Mouse (Mus musculus) left cerebral cortex, postnatal 10 days (tissue): Measurements from ENCODE around the gene Rasgef1a. TPM values are rescaled to one million over a fixed set of nuclear protein-coding genes. Genes with fewer than 3 reads are reported as not detected.

Source experiments
- DNase-seq, 2 experiments: peaks; one replicate each; pipeline ENCODE4 v3.0.0; 2021 to 2022; ENCODE audit warnings: low spot score in 2 of 2, mixed read lengths in 1 of 2; ENCODE audit errors: extremely low spot score in 1 of 2
- intact Hi-C: fragments of 180-260 bp; cut with DNase I; formaldehyde crosslinking; loops from one replicate; pipeline ENCODE4 v1.15.1; 2025
- total RNA-seq, 2 experiments: library from RNA; stranded (reverse); gene quantifications; 2 replicates each; pipeline ENCODE4 v1.2.3; 2021

Gene Rasgef1a
- total RNA-seq, 2 experiments from 2014 or later = 79.8 to 88.2 TPM

DNA sequence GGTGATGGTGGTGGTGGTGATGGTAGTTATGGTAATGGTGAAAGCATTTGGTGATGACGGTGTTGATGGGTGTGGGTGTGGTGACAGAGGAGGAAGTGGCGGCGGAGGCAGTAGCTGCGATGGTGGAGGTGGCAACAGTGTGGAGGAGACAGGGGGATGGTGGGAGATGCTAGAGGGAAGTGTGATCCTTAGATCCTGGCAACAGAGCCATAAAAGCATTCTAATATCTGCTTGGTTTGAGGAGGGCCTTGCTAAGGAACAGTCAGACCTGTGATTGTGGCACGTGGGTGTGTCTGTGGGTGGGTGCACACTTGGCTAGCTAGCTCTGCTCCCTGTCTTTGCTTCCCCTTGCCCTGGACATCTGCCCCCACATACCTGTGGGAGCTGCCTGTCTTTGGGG, 7.4 kb downstream of the Rasgef1a start:
- DNase-seq = peak in 1 of 2 experiments; percentile 31

DNA sequence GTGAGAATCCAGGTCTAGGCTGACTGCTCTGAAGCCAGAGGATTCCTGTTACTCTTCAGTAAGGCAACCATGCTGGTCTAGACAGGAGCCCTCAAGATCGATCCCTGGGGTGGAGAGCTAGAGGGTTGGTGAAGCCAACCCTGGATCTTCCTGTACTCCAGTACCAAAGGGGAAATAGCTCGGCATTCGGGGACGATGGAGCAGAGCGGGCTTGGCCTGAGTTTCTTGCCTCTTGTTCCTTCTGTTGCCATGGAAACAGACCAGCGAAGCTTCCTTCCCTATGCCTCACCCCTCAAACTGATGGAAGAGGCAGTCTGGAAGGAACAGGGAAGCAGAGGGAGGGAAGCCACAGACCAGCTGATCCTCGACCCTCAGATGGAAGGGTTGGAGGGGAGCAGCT, 8.3 kb downstream of the Rasgef1a start:
- intact Hi-C loops = no loop called here
- peak; percentile 40 to 79 for DNase-seq

More for the DNA sequence above, 7.4 kb downstream of the Rasgef1a start:
- intact Hi-C loops = no loop called here

DNA sequence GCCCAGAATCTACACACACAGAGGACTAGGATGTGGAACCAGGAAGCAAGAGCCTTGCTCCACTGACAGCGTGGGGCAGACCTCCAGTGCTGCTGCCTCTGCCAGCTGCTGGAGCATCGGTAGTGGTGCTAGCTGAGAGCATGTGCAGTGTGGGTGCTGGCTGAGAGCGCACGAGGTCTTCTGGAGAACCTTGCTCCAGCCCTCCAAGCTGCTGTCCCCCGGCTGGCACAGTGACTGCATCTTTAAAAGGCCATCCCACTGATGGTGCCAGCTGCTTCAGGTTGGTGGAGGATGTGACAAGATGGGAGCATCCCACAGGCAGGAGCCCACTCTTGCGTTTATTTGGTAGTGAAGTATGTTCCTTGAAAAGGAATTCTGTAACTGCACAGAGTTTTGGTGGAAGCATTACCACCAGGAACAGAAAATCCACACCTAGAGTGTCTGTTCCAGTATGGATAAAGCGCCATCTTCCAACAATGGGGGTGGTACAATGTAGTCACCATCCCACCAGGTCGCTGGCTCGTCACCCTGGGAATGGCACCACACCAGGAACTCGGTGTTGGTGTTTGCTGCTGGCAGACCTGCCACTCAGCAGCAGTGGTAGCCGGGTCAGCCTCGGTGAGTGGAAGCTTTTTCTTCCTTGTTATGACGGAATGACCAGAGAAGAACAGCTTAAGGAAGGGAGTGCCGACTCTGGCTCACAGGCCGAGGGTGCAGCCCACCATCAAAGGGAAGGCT, 11.8 kb downstream of the Rasgef1a start:
- intact Hi-C loops = no loop called here
- DNase-seq = peak in 1 of 2 experiments; percentile 25

DNA sequence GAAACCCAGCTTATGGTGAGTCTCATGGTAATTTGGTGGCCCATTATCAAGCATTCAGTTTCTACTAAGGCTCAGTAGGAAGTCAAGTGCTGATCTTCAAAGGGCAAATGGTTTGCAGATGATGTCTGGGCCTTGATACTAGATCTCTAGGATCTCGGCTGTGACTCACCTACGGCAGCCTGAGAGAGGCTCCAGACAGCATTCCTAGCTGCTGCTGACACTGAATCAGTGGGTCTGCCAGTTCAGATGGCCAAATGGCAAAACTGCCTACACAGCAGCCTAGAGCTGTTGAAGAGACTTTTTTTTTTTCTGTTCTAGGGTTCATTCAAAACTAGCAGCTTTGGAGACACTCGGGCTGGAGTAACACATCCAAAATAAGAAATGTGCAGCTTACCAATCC, 15.8 kb downstream of the Rasgef1a start:
- DNase-seq = no peak
- intact Hi-C loops = no loop called here

DNA sequence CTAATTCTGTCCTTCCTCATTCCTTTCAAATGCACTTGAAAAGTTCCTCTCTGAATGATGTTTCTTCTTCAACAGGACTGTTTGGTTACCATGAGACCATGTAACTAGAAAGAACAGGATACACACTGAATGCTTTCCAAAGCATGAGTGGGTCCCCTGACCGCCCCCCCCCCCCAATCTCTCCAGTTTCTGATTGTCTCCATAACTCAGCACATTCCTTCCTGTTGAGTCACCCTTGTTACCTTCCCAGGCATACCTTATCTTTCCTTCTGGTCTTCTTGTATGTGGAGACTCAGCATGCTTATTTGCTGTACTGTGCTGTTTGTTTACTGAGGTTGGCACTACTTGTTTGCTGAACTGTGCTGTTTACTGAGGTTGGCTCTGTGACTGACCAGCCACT, 20.2 kb downstream of the Rasgef1a start:
- no peak for DNase-seq
- intact Hi-C loops = no loop called here

DNA sequence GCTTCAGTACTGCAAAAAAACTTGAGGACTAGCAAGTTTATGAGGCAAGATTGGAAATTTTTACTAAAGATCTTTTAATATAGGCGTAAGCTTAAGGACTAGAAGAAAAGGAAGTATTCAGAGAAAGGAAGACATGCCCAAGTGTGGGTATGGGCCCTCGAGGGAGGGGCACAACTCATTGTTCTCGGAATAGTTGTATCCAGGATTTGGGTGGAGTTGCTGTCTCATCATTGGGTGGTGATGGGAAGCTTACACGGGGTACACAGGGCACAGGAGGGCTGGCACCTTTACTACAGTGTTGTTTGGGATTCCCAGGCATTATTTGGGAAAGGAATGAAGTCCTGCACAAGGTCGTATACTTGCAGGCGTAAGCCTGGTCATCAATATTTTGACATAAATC, 24.4 kb downstream of the Rasgef1a start:
- intact Hi-C loops = no loop called here
- no peak for DNase-seq

DNA sequence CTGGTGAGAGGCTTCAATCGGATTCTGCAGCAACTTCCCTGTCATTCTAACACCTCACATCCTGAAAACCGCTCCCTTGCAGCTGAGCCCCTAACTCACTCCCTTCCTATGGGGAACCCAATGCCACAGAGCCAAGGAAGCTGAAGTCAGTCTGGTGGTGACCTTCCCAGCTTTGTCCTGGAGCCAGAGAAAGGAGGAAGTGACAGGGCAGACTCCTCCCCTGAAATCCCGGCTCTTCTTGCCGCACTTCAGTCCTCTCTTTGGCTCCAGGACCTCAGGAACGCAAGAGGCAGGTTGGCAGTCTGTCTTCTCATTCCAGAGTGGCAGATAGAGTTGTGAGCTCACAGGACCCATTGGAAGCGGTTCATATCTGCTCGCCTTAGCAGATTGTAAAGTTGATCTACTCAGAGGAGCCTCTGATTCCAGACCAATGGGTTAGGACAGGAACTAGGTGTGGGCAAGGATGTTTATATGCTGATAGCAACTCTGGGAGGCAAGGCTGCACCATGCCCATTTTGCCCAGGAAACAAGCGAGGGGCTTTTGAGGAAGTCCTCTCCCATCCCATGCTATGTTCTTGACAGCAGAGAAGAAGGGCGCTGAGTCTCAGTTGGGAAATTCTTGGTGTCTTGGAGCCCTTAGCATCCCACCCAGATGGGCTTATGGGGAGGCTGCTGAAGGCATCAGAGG, 25.0 kb downstream of the Rasgef1a start:
- no peak for DNase-seq
- intact Hi-C loops = no loop called here

DNA sequence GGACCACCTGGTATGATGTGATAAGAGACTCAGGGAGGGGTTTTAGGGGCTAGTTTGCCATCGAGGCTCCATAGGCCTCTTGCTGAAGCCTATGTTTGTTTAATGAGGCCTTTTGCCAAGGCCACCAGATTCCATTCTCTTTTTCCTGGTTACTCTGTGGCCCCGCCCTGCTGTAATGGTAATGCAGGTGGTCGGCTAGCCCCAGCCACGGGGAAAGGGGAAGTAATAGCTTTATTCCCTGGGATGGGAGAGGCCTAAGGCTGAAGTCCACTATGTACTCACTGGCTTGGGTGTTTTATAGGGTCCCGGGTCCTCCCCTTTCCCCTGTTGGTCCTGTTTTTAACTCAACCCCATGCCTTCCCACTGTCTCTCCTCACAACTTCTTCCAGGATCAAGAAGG, 25.6 kb downstream of the Rasgef1a start:
- intact Hi-C loops = no loop called here
- no peak for DNase-seq

DNA sequence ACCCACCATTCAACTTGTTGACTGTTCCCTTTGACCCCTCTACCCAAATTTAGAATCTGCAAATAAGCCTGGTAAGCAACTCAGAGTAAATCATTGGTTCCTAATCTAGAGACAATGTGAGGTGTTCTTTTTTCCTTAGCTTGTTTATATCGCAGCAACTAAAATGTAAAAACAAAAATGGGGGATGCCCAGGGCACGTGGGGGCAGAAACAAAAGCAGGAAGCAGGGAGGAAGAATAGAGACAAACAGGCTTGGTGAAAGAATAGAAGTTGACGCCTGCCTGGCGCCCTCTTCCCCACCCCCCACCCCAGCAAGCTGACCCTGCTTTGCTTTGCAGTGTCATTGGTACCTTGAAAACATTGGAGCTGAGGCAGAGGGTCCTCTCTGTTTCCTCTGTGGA, 33.9 kb downstream of the Rasgef1a start:
- intact Hi-C loops = no loop called here
- no peak for DNase-seq

DNA sequence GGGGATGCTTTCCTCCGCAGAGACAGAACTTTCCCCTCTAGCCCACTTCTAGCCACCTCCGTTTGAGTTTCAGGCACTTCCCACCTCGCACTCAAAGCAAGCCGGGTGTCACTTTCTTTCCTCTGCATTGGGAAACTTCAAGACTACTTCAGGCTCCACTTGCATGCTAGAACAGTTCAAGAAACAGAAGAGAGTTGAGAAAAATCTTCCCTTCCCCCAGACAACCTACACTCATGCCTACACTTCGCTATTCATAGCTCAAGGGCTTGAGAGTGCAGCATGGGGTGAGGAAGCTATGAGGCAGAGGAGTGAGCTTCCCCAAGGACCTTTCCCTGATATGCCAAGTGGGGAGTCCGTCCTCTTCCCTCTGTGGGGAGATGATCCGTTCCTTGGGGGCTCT, 34.7 kb downstream of the Rasgef1a start:
- no peak for DNase-seq
- intact Hi-C loops = no loop called here

DNA sequence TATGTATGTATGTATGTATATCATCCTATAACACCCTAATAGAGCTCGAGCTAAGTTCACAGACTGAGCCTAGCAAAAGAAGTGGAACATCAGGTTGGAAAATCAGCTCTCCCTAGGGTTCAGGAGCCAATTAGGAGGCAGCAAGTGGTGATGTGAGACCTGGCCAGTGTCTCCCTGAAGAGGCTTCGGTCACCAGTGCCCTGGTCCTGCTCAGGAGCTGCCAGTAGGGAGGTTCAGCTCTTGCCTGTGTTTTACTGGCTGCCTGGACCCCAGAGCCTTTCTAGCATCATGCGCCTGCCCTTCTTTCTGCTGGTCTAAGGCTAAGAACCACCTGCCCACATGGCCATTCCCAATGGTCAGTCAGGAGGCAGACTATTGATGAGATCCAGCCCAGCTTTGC, 35.3 kb downstream of the Rasgef1a start:
- DNase-seq = no peak
- intact Hi-C loops = no loop called here

DNA sequence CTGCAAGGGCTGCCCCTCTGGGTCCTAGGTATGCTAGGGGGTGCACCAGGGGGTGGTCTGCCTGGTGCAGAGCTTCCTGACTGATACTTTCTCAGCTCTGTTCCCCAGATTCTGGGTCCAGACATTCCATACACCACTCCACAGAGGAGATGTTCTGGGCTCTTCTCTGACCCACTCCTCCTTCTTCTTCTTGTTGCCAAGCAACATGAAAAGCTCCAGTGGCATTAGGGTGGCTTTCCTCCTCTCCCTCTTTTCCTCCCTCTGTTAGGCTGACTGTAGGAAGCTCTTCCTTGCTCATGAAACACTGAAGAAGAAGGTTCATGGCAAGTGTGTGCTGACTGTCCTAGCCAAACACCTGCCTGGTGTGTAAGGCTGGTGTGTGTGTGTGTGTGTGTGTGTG, 35.7 kb downstream of the Rasgef1a start:
- no peak for DNase-seq
- intact Hi-C loops = no loop called here

DNA sequence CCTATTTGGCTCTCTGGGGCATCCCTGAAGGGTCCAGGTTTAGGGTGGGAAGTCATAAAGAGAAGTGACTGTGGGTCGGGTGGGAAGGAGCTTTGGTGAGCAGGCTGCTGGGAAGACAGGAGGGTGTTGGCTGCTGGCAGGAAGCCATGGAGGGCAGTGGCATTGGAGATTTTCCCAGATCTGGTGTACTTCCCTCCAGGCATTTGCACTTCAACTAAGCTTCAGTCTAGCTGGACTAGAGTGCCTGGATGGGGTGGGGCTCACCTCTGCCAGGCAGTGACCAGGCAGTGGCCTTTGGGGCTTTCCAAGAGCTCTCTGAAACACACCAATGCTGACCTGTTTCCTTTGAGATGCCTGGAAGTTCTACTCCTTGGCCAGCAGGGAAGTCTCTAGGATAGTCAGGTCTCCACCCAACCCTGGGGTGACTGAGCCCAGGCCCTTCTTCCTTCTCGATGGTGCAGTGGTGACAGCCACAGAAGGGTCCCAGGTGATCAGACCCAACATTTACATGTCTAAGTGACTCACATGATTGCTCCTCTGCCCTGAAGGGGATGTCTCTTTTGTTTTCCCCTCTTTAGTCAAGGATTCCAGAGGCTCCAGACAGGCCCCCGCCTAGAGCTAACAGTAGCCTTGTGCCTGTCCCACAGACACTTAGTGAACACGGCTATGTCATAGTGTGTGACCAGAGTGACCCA, 36.7 kb downstream of the Rasgef1a start:
- DNase-seq = no peak
- intact Hi-C loops = no loop called here

DNA sequence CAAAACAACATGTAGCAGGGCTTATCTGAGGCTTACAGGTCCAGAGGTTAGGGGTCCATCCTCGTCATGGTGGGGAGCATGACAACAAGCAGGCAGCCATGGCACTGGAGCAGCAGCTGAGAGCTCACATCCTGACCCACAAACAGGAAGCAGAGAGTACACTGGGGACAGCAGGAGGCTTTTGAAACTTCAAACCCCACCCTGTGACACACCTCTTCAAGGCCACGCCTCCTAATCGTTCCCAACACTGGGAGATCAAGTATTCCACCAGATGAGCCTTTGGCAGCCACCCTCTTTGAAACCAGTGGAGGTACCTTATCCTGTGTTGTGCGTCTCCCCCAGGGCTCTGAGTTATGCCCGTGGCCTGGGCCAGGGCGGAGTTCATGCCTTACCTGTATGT, 38.5 kb downstream of the Rasgef1a start:
- no peak for DNase-seq
- intact Hi-C loops = no loop called here

DNA sequence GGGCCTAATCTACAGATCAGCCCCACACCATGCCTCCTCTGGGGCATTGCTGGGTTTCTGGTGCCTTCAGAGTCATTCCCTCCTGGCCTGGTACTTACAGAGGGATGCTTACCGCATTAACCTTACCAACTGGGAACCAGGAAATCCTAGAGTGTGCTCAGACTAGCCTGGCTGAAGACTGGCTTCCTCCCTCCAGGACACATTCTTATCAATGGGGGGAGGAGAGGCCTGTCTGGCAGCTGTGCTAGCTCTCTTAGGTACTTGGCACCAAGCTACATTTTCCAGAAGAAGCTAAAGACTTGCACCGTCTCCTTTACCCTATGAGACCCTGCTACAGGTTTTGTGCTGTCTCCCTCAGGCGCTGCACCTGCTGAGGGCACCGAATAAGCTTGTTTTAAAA, 40.2 kb downstream of the Rasgef1a start:
- no peak for DNase-seq
- intact Hi-C loops = no loop called here

DNA sequence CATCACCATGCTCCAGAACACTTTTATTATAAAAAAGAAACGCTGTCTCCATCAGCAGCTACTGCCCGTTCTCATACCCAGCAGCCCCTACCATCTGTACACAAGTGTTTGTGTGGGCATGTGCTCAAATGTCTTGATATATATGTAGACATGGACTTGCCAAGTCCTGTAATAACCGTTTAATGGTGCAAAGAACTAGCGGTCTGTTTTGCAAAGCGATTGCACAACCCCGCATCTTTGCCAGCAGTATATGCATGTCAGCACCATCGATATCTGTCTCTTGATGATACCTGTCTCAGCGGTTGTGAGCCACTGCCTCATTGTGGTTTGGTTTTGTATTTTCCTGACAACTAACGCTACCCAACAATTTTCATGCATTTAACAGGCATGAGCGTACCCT, 44.0 kb downstream of the Rasgef1a start:
- intact Hi-C loops = no loop called here
- no peak for DNase-seq

DNA sequence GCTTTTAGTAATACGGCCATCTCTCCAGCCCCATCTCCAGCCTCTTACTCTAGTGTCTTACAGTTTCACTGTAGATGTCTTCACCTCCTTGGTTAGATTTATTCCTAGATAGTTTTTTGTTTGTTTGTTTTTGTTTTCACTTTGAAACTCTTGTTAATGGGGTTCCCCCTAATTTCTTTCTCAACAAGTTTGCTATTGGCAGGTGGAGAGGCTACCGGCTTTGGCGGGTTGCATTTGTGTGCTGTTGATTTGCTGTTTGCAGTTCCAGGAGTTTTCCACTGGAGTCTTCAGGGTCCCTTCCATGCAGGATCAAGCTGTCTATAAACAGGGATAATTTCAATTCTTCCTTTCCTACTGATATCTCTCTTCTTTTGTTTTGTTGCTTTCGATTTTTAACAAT, 50.0 kb downstream of the Rasgef1a start:
- DNase-seq = no peak
- intact Hi-C loops = no loop called here

DNA sequence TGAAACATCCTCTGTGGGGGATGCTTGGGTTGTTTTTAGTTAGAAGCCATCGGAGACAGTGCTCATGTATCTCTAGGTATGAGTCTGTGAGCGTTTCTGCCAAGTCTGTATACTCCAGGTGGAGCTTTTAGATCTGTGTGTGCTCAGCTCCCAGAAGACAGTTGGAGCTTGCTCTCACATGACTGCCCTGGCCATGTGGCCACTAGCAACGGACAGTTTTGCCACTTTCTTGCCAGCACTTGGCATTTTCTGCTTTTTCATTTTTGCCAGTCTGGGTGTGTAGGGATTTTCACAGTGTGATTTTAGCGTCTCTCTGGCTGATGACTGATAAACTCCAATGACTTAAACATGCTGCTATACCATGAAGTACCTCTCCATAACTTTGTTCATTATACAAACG, 52.0 kb downstream of the Rasgef1a start:
- DNase-seq = no peak
- intact Hi-C loops = no loop called here

DNA sequence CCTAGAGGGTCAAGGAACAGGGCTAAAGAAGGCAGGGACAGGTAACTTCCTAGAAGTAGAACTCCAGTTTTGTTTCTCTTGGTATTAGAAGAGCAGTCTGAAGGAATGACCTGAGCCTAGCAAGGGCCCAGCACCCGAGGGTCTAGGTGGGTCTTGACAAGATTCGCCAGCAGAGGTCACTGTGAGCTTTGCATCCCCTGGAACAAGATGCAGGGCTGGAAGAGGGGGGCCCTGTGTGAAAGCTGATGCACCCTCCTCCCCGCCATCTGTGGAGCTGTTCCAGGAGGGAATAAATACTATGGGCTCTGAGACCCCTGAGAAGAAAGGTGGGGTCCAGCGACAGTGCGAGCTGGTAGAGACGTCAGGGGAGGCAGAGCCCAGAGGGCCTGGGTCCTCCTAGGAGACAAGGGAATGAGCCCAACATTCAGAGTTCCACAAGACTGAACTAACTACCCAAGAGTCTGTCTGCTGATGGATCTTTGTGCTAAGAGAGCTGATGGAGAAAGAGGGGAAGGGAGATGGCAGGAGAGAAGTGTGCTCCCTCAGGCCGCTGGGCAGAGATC, 53.8 kb downstream of the Rasgef1a start:
- intact Hi-C loops = no loop called here
- DNase-seq = peak in 1 of 2 experiments; percentile 76

DNA sequence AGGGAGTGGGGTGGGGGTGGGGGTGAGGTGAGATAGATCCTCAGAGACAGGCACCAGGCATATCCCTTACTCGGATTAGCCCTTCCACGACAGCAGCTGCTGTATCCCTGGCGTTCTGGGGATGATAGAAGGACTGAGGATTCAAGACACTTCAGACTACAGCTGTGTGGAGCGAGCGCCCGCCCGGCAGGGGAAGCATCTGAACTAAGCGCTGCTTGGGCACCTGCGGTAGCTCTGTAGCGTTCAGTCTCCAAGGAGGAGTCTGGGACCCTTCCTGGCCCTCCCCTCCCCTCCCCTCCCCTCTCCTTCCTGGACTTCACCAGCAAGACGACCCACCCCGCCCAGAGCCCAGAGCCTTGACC, 54.6 kb downstream of the Rasgef1a start:
- DNase-seq = no peak
- intact Hi-C loops = no loop called here
